Mouse (Mus musculus) embryonic fibroblast, embryonic 13.5 days (primary cell): ENCODE results near the gene Cux2. TPM values are rescaled to one million over a fixed set of nuclear protein-coding genes. Genes with fewer than 3 reads are reported as not detected.

Experiments used
- H3K27ac ChIP-seq: 2 replicates; pipeline ENCODE4 v1.5.1; 2012; ENCODE audit warnings: low read length, control low read depth, inconsistent platforms; ENCODE audit not compliant: insufficient read depth
- H3K4me1 ChIP-seq: 2 replicates; pipeline ENCODE4 v1.6.1; 2011; ENCODE audit warnings: low read length; ENCODE audit not compliant: control insufficient read depth, insufficient read depth
- H3K4me3 ChIP-seq: 2 replicates; pipeline ENCODE4 v1.5.1; 2011; ENCODE audit warnings: mild to moderate bottlenecking, control low read depth, low read length; ENCODE audit not compliant: insufficient read depth
- CTCF ChIP-seq: IDR thresholded peaks from 2 replicates; pipeline ENCODE4 v1.5.1; 2011; ENCODE audit warnings: mild to moderate bottlenecking, control low read depth, low read length, moderate library complexity, borderline replicate concordance; ENCODE audit not compliant: insufficient read depth
- POLR2A ChIP-seq: IDR thresholded peaks from 2 replicates; pipeline ENCODE4 v1.6.1; 2011; ENCODE audit warnings: low read depth, mild to moderate bottlenecking, control low read depth, low read length, moderate library complexity
- polyA plus RNA-seq: library from polyadenylated mRNA; stranded (reverse); fragments of >200 nt; gene quantifications from 2 replicates; pipeline ENCODE4 v1.2.4, GENCODE M21; 2011; ENCODE audit warnings: low read depth; ENCODE audit not compliant: missing spikeins, insufficient read length

The Cux2 gene
- polyA plus RNA-seq: 1.0 TPM in 1 of 2 replicates, not detected in the other

GRCm38 (mm10) chr5:122050017-122050831, at the start of gene Cux2:
TSS of gene Cux2 (minus strand) at chr5:122050102.
- Histone ChIP-seq H3K4me3 (peak within 1 kb of the TSS; percentile 34), H3K4me1 (no peaks in the 10 kb centered on the region), H3K27ac (no peak within 1 kb of the TSS)
- TF ChIP-seq POLR2A: no peak
- 0 out of 2 replicates have a peak, but pooled peaks have one; percentile 1 for TF ChIP-seq CTCF

GRCm38 (mm10) chr5:122094439-122094838, 44.5 kb upstream of the Cux2 start:
- H3K4me3 ChIP-seq: no peak overlapping the region
- H3K4me1 ChIP-seq: no peaks in the 10 kb centered on the region
- H3K27ac ChIP-seq: no peak overlapping the region
- TF ChIP-seq POLR2A (no peak), CTCF (no peak)

- no peak for TF ChIP-seq CTCF
- TF ChIP-seq POLR2A: no peak
- no peak overlapping the region for H3K4me3 ChIP-seq
- no peaks in the 10 kb centered on the region for H3K4me1 ChIP-seq
- H3K27ac ChIP-seq: no peak overlapping the region
Observed at GRCm38 (mm10) chr5:122093734-122094133, 43.8 kb upstream of the Cux2 start.

- H3K4me3 ChIP-seq: no peak overlapping the region
- H3K4me1 ChIP-seq: no peaks in the 10 kb centered on the region
- no peak for TF ChIP-seq POLR2A
- no peak overlapping the region for H3K27ac ChIP-seq
Observed at GRCm38 (mm10) chr5:122092794-122093193, 42.9 kb upstream of the Cux2 start.

GRCm38 (mm10) chr5:122091070-122091469, 41.2 kb upstream of the Cux2 start:
- Histone ChIP-seq H3K27ac (no peak overlapping the region), H3K4me3 (no peak overlapping the region), H3K4me1 (no peaks in the 10 kb centered on the region)
- TF ChIP-seq CTCF: peak; percentile 51
- TF ChIP-seq POLR2A: no peak

- TF ChIP-seq CTCF: no peak
- TF ChIP-seq POLR2A: no peak
- no peak overlapping the region for H3K27ac ChIP-seq
- no peak overlapping the region for H3K4me3 ChIP-seq
Observed at GRCm38 (mm10) chr5:122089664-122090063, 39.8 kb upstream of the Cux2 start.

GRCm38 (mm10) chr5:122088917-122089316, 39.0 kb upstream of the Cux2 start:
- H3K4me1 ChIP-seq: no peaks in the 10 kb centered on the region
- H3K27ac ChIP-seq: no peak overlapping the region
- no peak overlapping the region for H3K4me3 ChIP-seq
- TF ChIP-seq POLR2A (no peak), CTCF (peak; percentile 91)

More at GRCm38 (mm10) chr5:122089664-122090063, 39.8 kb upstream of the Cux2 start:
- H3K4me1 ChIP-seq: no peaks in the 10 kb centered on the region

GRCm38 (mm10) chr5:122086121-122086520, 36.2 kb upstream of the Cux2 start:
- no peaks in the 10 kb centered on the region for H3K4me1 ChIP-seq
- H3K27ac ChIP-seq: no peak overlapping the region
- no peak overlapping the region for H3K4me3 ChIP-seq
- no peak for TF ChIP-seq CTCF
- TF ChIP-seq POLR2A: no peak

GRCm38 (mm10) chr5:122085291-122085690, 35.4 kb upstream of the Cux2 start:
- TF ChIP-seq POLR2A (no peak), CTCF (no peak)

GRCm38 (mm10) chr5:122084470-122084869, 34.6 kb upstream of the Cux2 start:
- no peak overlapping the region for H3K4me3 ChIP-seq
- no peaks in the 10 kb centered on the region for H3K4me1 ChIP-seq
- TF ChIP-seq POLR2A: no peak
- no peak for TF ChIP-seq CTCF

More at GRCm38 (mm10) chr5:122085291-122085690, 35.4 kb upstream of the Cux2 start:
- H3K27ac ChIP-seq: no peak overlapping the region
- no peak overlapping the region for H3K4me3 ChIP-seq
- no peaks in the 10 kb centered on the region for H3K4me1 ChIP-seq

More at GRCm38 (mm10) chr5:122084470-122084869, 34.6 kb upstream of the Cux2 start:
- H3K27ac ChIP-seq: no peak overlapping the region
